Mouse (Mus musculus): ENCODE data around the gene Galntl6.

- TF ChIP-seq CTCF (IDR thresholded peaks at IDR 0.05; ENCODE audit: low read depth) (no peak), EP300 (IDR thresholded peaks at IDR 0.05; ENCODE audit: low read depth) (no peak)
Observed at GRCm38 (mm10) chr8:58217885-58218284, 694.6 kb downstream of the Galntl6 start.
